Comparison of ENCODE assay signal across 1 mouse cellular context in genomic region chr6:72460036-72460801, GRCm38 (mm10).
TF ChIP-seq lines count a peak whose summit lies in the region.

No protein-coding gene starts in this region.

TF ChIP-seq in MEL, 35 proteins besides CTCF, POLR2A, EP300 and RAD21 (continued from another document):
- TF ChIP-seq SMC3 (IDR thresholded peaks at IDR 0.05; ENCODE audit: low read depth, low read length) (no peak), MAZ (IDR thresholded peaks at IDR 0.05; ENCODE audit: low read depth, low read length) (no peak), MAFK (IDR thresholded peaks at IDR 0.05; ENCODE audit: borderline replicate concordance, low read depth, low read length) (no peak), MAX (IDR thresholded peaks at IDR 0.05; ENCODE audit: low read length) (0 out of 2 replicates have a peak, but pooled peaks have one; percentile 11), MYC (IDR thresholded peaks at IDR 0.05; ENCODE audit: low read depth, low read length) (no peak)
